Mouse (Mus musculus) kidney, embryonic 14.5 days (tissue): ENCODE data around the gene Cttn. TPM values are rescaled to one million over a fixed set of nuclear protein-coding genes. Genes with fewer than 3 reads are reported as not detected.

ENCODE experiments used
- ATAC-seq: fragments of 200-750 bp; cut with Nextera tagmentation; 2 replicates; pipeline ENCODE4 v1.8.0; 2017; ENCODE audit warnings: moderate number of reproducible peaks, mild to moderate bottlenecking, moderate TSS enrichment, moderate library complexity; ENCODE audit not compliant: low FRiP score, low TSS enrichment
- H3K27ac ChIP-seq: fragments of 300-500 bp; sonication (generic); 2 replicates; pipeline ENCODE4 v1.5.1; 2014; ENCODE audit warnings: low read depth, mild to moderate bottlenecking, low read length, moderate library complexity, mixed read lengths
- H3K27me3 ChIP-seq: fragments of 300-500 bp; sonication (generic); 2 replicates; pipeline ENCODE4 v1.6.1; 2014; ENCODE audit warnings: mild to moderate bottlenecking, low read length; ENCODE audit not compliant: control insufficient read depth, insufficient read depth
- H3K36me3 ChIP-seq: fragments of 300-500 bp; sonication (generic); 2 replicates; pipeline ENCODE4 v1.6.1; 2014; ENCODE audit warnings: low read length, mixed read lengths; ENCODE audit not compliant: control insufficient read depth, insufficient read depth
- H3K4me1 ChIP-seq: fragments of 300-500 bp; sonication (generic); 2 replicates; pipeline ENCODE4 v1.6.1; 2014; ENCODE audit warnings: low read length, mixed read lengths; ENCODE audit not compliant: control insufficient read depth, insufficient read depth
- H3K4me2 ChIP-seq: fragments of 300-500 bp; sonication (generic); replicated peaks from 2 replicates; pipeline ENCODE4 v1.6.1; 2014; ENCODE audit warnings: low read depth, mild to moderate bottlenecking, low read length
- H3K4me3 ChIP-seq: fragments of 300-500 bp; sonication (generic); 2 replicates; pipeline ENCODE4 v1.5.1; 2014; ENCODE audit warnings: mild to moderate bottlenecking, low read length
- H3K9ac ChIP-seq: fragments of 300-500 bp; sonication (generic); 2 replicates; pipeline ENCODE4 v1.6.1; 2014; ENCODE audit warnings: low read depth, mild to moderate bottlenecking, low read length, moderate library complexity
- H3K9me3 ChIP-seq: fragments of 300-500 bp; sonication (generic); 2 replicates; pipeline ENCODE4 v1.6.1; 2016; ENCODE audit warnings: low read length; ENCODE audit not compliant: control insufficient read depth
- WGBS: fragments of 180-500 bp; shearing (Covaris S2); extraction: QIAGEN DNeasy Blood & Tissue Kit; methylation state at CpG from one replicate; pipeline ENCODE4 v1.1.7; 2014; 5-methylcytosine and 5-hydroxymethylcytosine counted together
- polyA plus RNA-seq: library from polyadenylated mRNA; unstranded; fragments of >200 nt; fragmentation: Nextera tagmentation; extraction: Ambion mirVana; gene quantifications from 2 replicates; pipeline ENCODE4 v1.2.1, GENCODE M21; 2014

Cttn gene
- polyA plus RNA-seq, 1 experiment from 2014 or later, result 177 TPM

DNA sequence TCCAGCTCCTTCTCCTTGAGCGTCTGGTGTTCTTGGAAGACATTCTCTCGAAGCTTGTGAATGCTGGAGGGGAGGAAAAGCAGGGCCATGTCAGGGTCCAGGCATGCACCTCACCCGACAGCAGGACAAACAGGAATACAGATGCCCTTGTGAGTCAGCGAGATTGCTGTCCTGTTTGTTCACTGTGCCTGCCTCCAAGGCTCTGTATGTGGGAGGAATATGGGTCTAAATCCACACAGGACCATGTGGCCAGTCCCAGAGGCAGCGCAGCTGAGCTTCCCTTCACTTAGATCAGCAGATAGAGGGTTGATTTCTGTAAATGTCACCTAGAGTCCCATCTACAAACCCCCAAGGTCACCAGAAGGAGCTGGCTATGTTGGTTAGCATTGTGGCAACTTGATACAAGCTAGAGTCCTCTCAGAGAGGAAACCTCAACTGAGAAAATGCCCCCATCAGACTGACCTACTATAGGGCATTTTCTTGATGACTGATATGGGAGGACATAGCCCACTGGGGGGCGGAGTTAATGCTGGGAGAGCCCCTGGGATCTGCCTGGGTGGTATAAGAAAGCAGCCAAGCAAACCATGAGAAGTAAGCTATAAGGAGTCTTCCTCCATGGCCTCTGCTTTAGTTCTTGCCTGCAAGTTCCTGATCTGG lies 9.4 kb downstream of the Cttn start:
- no peak overlapping the region for H3K27ac ChIP-seq
- H3K4me1 ChIP-seq, result no peaks in the 10 kb centered on the region
- no peaks in the 10 kb centered on the region for H3K9me3 ChIP-seq
- H3K4me2 ChIP-seq, result no peak overlapping the region
- H3K4me3 ChIP-seq, result no peak overlapping the region
- 96% methylated on average over 6 of the region's 6 CpGs for WGBS
- no peak for ATAC-seq
- no peak overlapping the region for H3K9ac ChIP-seq
- peaks cover 94% of the 10 kb centered on the region for H3K36me3 ChIP-seq
- H3K27me3 ChIP-seq, result no peaks in the 10 kb centered on the region

DNA sequence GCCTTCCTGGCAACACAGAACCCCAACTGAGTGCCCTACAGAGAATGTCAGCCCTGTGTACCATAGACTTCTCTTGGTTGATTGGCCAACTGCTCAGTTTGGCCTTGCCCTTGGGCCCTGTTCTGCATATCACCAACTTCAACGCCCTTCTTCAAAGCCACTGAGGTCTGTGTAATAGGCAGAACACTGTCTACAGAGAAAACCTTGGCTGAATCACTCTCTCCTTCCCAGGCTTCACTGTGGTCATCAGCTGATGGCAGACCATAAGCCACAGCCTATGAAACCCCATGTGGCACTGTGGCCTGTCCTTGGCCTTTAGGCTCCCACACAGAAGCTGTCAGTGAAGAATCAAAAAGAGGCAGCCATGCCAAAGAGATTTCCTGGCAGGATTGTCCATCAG lies 11.9 kb downstream of the Cttn start:
- whole genome bisulfite sequencing, result 89% methylated on average over 1 of the region's 1 CpGs
- Histone ChIP-seq H3K9ac (no peak overlapping the region), H3K27me3 (no peaks in the 10 kb centered on the region), H3K4me1 (no peaks in the 10 kb centered on the region), H3K9me3 (no peaks in the 10 kb centered on the region), H3K27ac (no peak overlapping the region), H3K4me2 (no peak overlapping the region), H3K4me3 (no peak overlapping the region), H3K36me3 (peaks cover 100% of the 10 kb centered on the region)
- ATAC-seq, result no peak

DNA sequence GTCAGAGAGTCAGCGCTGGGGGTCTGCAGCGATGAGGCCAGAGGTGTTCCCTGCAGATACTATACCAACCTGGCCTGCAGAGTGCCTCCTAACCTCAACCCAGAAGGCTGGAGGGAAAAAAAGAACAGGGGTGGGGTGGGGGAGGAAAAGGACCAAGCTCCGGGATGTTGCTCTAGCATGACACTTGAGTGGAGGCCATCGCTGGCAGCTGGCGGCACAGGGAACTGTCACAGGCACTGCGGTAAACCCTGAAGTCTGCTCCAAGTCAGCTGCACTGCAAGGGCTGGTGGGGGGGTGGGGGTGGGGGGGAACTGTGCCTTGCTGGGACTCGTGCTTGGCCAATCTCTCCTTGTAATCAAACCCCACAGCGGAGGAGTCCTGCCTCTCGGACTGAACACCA lies 20.1 kb downstream of the Cttn start:
- no peak overlapping the region for H3K4me2 ChIP-seq
- no peak for ATAC-seq
- no peak overlapping the region for H3K4me3 ChIP-seq
- H3K4me1 ChIP-seq, result no peaks in the 10 kb centered on the region
- H3K9me3 ChIP-seq, result no peaks in the 10 kb centered on the region
- no peaks in the 10 kb centered on the region for H3K27me3 ChIP-seq
- H3K9ac ChIP-seq, result no peak overlapping the region
- 91% methylated on average over 9 of the region's 9 CpGs for WGBS
- no peak overlapping the region for H3K27ac ChIP-seq
- H3K36me3 ChIP-seq, result peaks cover 94% of the 10 kb centered on the region

DNA sequence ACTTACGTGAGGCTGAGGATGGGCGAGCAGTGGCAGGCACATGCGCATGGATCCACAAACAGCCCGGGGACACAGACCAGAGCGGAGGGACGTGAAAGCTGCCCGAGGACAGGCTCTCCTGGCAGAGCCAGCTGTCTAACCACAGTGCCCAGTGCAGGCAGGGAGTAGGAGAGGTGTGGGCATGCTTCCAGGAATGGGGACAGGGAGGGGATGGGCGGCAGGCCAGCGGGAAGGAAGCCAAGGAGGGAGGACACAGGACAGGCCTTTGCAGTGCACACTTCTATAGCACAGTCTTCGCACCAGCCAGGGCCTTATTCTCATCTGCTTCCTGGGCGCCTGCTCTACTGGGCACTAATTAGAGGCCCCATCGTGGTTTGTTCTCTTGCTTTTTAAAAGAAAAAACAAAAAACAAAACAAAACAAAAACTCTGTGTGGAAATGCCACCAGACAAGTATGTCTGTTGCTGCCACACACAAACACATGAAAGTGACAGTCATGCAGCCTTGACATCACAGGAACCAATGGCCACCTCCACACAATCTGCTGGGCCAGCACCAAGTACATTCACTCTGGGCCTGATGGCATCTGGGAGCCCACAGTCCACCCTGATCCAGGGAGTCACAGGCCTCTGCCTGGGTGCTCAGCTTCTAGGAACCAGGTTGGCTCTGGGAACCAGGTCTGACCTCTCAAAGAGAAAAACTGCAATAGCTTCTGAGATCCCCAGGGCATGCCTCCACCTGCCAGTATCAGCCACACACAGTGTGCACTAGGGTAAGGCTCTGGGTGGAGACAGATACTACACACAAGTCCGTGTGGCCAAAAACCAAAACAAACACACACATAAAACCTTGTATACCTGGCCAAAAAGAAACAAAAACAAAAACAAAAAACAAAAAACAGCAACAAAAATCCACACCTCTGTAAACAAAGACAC lies 20.9 kb downstream of the Cttn start:
- Histone ChIP-seq H3K4me3 (no peak overlapping the region), H3K27ac (no peak overlapping the region), H3K9me3 (no peaks in the 10 kb centered on the region), H3K36me3 (peaks cover 94% of the 10 kb centered on the region), H3K4me2 (no peak overlapping the region), H3K27me3 (no peaks in the 10 kb centered on the region), H3K9ac (no peak overlapping the region), H3K4me1 (no peaks in the 10 kb centered on the region)
- 95% methylated on average over 13 of the region's 13 CpGs for WGBS
- no peak for ATAC-seq

DNA sequence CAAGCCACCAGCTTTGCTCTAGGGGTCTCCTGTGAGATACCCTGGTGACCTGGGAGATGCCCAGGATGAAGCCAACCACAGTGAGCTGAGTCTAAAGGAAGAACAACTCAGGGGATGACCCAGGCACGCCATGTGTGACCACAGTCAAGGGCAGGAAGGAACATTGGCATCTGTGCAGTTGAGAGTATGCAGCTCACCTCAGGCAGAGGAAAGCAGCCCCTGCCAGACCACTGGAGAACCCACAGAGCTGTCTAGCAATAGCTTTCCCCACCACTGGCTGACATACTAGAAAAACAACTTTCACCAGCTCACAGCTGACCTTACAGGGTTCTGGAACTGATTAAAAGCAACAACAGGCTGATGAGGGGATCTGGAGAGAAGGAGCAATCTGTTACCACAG lies 22.6 kb downstream of the Cttn start:
- no peak overlapping the region for H3K9ac ChIP-seq
- 71% methylated on average over 1 of the region's 1 CpGs for WGBS
- no peaks in the 10 kb centered on the region for H3K27me3 ChIP-seq
- H3K4me2 ChIP-seq, result no peak overlapping the region
- no peak overlapping the region for H3K4me3 ChIP-seq
- no peaks in the 10 kb centered on the region for H3K9me3 ChIP-seq
- peaks cover 93% of the 10 kb centered on the region for H3K36me3 ChIP-seq
- no peak overlapping the region for H3K27ac ChIP-seq
- ATAC-seq, result no peak
- H3K4me1 ChIP-seq, result no peaks in the 10 kb centered on the region

DNA sequence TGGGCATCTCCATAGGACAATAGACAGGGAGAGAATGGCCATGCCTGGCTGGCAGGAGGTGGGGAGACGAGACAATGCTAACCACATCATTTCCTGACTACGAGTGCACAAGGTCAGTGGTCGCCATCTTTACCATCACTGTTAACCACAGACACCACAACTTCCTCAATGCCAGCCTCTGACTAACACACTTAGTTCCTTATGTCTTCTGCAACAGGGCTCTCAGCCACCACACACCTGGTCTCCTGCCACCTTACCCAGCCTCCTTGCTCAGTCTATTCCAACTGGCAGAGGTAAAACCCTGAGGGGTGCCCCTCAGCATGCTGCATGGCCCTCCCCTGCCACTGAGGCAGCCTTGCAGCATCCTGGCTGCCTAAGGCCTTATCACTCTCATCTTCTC lies 23.7 kb downstream of the Cttn start:
- Histone ChIP-seq H3K9ac (no peak overlapping the region), H3K4me1 (no peaks in the 10 kb centered on the region), H3K36me3 (peaks cover 92% of the 10 kb centered on the region), H3K9me3 (no peaks in the 10 kb centered on the region), H3K27me3 (no peaks in the 10 kb centered on the region), H3K4me2 (no peak overlapping the region), H3K27ac (no peak overlapping the region), H3K4me3 (no peak overlapping the region)
- WGBS, result 81% methylated on average over 3 of the region's 3 CpGs
- no peak for ATAC-seq

DNA sequence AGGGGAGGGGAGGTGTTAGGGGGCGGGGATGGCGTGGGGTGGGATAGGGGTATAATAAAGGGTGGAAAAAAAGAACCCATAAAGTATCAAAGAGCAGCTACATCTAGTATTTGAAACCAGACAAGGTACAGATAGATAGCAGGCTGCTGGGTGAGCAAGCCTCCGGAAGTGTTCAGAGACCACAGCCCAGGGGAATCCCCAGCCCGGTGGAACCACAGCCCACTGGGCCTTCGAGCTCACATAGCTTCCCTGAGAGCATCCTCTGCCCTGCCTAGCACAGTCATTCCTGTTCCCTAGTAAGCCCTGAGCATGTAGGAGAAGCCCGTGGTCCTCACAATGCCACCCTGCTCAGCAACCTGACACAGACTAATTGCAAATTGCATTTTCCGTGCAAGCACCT lies 26.0 kb downstream of the Cttn start:
- Histone ChIP-seq H3K4me1 (no peaks in the 10 kb centered on the region), H3K4me3 (no peak overlapping the region), H3K27me3 (no peaks in the 10 kb centered on the region), H3K9ac (no peak overlapping the region), H3K36me3 (peaks cover 94% of the 10 kb centered on the region), H3K27ac (no peak overlapping the region), H3K9me3 (no peaks in the 10 kb centered on the region), H3K4me2 (no peak overlapping the region)
- ATAC-seq, result no peak
- 90% methylated on average over 7 of the region's 7 CpGs for WGBS

DNA sequence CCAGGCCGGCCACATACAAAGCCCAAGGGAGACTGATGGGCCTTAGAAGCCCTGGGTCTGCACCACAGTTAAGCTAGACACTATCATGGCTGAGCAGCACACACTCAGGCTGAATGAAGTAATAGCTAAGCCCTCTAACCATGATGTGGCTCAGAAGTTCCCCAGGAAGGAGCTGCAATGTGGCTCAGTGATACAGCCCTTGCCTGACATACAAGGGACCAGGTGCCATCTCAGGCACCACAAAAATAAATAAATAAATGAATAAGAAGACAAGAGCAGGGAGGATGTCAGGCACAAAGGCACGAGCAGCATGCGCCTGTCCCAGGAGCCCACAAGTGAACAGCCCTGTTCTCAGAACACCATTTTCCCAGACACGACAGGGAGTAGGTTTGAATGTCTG lies 28.8 kb downstream of the Cttn start:
- Histone ChIP-seq H3K4me3 (no peak overlapping the region), H3K27me3 (no peaks in the 10 kb centered on the region), H3K9ac (no peak overlapping the region), H3K27ac (no peak overlapping the region), H3K36me3 (peaks cover 98% of the 10 kb centered on the region), H3K9me3 (no peaks in the 10 kb centered on the region), H3K4me1 (no peaks in the 10 kb centered on the region), H3K4me2 (no peak overlapping the region)
- WGBS, result 92% methylated on average over 4 of the region's 4 CpGs
- ATAC-seq, result no peak

DNA sequence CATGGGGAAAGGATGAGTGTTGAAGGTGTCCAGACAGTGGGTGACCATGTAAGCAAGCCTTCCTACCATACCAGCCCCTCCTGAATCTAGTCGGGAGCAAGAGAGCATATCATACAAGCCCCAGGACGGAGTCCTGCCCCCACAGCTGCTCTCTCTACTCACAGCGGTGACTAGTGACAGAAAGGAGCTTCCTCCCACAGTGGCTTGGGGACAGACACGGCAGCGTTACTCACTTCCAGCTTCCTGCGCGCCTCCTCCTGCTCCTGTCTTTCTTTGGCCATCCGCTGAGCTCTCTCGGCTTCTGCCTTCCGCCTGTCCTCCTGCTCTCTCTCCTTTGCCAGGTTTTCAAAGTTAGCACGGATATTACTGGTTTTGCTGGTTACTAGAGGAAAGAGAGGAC lies 29.3 kb downstream of the Cttn start:
- no peak overlapping the region for H3K4me3 ChIP-seq
- H3K27ac ChIP-seq, result no peak overlapping the region
- ATAC-seq, result no peak
- no peaks in the 10 kb centered on the region for H3K27me3 ChIP-seq
- no peaks in the 10 kb centered on the region for H3K9me3 ChIP-seq
- H3K36me3 ChIP-seq, result peaks cover 98% of the 10 kb centered on the region
- H3K9ac ChIP-seq, result no peak overlapping the region
- WGBS, result 90% methylated on average over 11 of the region's 11 CpGs
- no peak overlapping the region for H3K4me2 ChIP-seq
- H3K4me1 ChIP-seq, result no peaks in the 10 kb centered on the region
